Mouse (Mus musculus): Measurements from ENCODE around the gene Gm9611.
"Not testable (repeated sequence)": the region's sequence is repeated elsewhere in the genome, so short reads cannot be mapped to it uniquely, and the experiment has no call there.

The Gm9611 gene

GRCm38 (mm10) chr14:42297258-42297657 lies at the start of gene Gm9611:
TSS of gene Gm9611 (minus strand) at chr14:42297358.
- DNase-seq (ENCODE audit: low spot score), result not testable (repeated sequence)

- not testable (repeated sequence) for DNase-seq (ENCODE audit: low spot score)
Observed at GRCm38 (mm10) chr14:42309910-42310309, 12.8 kb upstream of the Gm9611 start, which contains the start of gene Gm7995. TSS of gene Gm7995 (plus strand) at chr14:42310210.

GRCm38 (mm10) chr14:42259948-42260347 lies 37.2 kb downstream of the Gm9611 start, which contains the start of gene Gm17026:
TSS of gene Gm17026 (minus strand) at chr14:42260048.
- DNase-seq (ENCODE audit: low spot score), result not testable (repeated sequence)

All from spleen, adult 12 weeks (tissue).